Mouse (Mus musculus): ENCODE data around the gene Tnfrsf13c. TPM values are rescaled to one million over a fixed set of nuclear protein-coding genes. Genes with fewer than 3 reads are reported as not detected.

Gene Tnfrsf13c
- polyA plus RNA-seq (2015; fragmentation: Nextera tagmentation; extraction: Ambion mirVana) = 0.10 and 0.25 TPM in 2 replicates

GRCm38 (mm10) chr15:82223657-82224601 is at the start of gene Tnfrsf13c:
Tnfrsf13c (minus strand) TSS chr15:82224369.
- Histone ChIP-seq H3K4me1 (replicated peaks; ENCODE audit: control insufficient read depth, insufficient read depth, low read length) (peaks cover 11% of the 10 kb centered on the region), H3K27ac (ENCODE audit: low read length) (no peak within 1 kb of the TSS), H3K36me3 (ENCODE audit: control insufficient read depth, insufficient read depth) (no peaks in the 10 kb centered on the region), H3K9ac (replicated peaks; ENCODE audit: low read depth, low read length) (peak within 1 kb of the TSS; percentile 37), H3K9me3 (ENCODE audit: control insufficient read depth, low read length) (no peaks in the 10 kb centered on the region), H3K4me3 (replicated peaks; ENCODE audit: low read length) (peak within 1 kb of the TSS; percentile 34), H3K4me2 (ENCODE audit: low read length) (peak within 1 kb of the TSS; percentile 64), H3K27me3 (replicated peaks; ENCODE audit: control insufficient read depth, insufficient read depth, low read length) (peaks cover 3% of the 10 kb centered on the region; the same call in 1 of the 2 replicates)
- 1% methylated on average over 44 of the region's 44 CpGs for WGBS
- ATAC-seq = peak; percentile 55

- H3K4me1 ChIP-seq (replicated peaks; ENCODE audit: control insufficient read depth, insufficient read depth, low read length) = peaks cover 45% of the 10 kb centered on the region
- no peak overlapping the region for H3K4me3 ChIP-seq (replicated peaks; ENCODE audit: low read length)
- H3K36me3 ChIP-seq (ENCODE audit: control insufficient read depth, insufficient read depth) = no peaks in the 10 kb centered on the region
- H3K9me3 ChIP-seq (ENCODE audit: control insufficient read depth, low read length) = no peaks in the 10 kb centered on the region
- H3K27me3 ChIP-seq (replicated peaks; ENCODE audit: control insufficient read depth, insufficient read depth, low read length) = no peaks in the 10 kb centered on the region; the same call in 1 of the 2 replicates
- WGBS = 93% methylated on average over 6 of the region's 6 CpGs
- ATAC-seq = no peak
- no peak overlapping the region for H3K27ac ChIP-seq (ENCODE audit: low read length)
- no peak overlapping the region for H3K4me2 ChIP-seq (ENCODE audit: low read length)
- no peak overlapping the region for H3K9ac ChIP-seq (replicated peaks; ENCODE audit: low read depth, low read length)
These were observed 48.1 kb upstream of the Tnfrsf13c start for GRCm38 (mm10) chr15:82272295-82272694.

- Histone ChIP-seq H3K27me3 (replicated peaks; ENCODE audit: control insufficient read depth, insufficient read depth, low read length) (no peaks in the 10 kb centered on the region; the same call in 1 of the 2 replicates), H3K4me3 (replicated peaks; ENCODE audit: low read length) (no peak overlapping the region), H3K4me2 (ENCODE audit: low read length) (no peak overlapping the region), H3K9me3 (ENCODE audit: control insufficient read depth, low read length) (no peaks in the 10 kb centered on the region), H3K27ac (ENCODE audit: low read length) (no peak overlapping the region), H3K36me3 (ENCODE audit: control insufficient read depth, insufficient read depth) (no peaks in the 10 kb centered on the region), H3K4me1 (replicated peaks; ENCODE audit: control insufficient read depth, insufficient read depth, low read length) (peaks cover 34% of the 10 kb centered on the region), H3K9ac (replicated peaks; ENCODE audit: low read depth, low read length) (peak overlapping the region; percentile 37; the same call in 1 of the 2 replicates)
- peak; percentile 21; the same call in 1 of the 2 replicates for ATAC-seq
- 1% methylated on average over 5 of the region's 5 CpGs for WGBS
These were observed 47.0 kb upstream of the Tnfrsf13c start for GRCm38 (mm10) chr15:82271201-82271600.

GRCm38 (mm10) chr15:82268783-82269182 is 44.6 kb upstream of the Tnfrsf13c start:
- H3K4me3 ChIP-seq (replicated peaks; ENCODE audit: low read length) = no peak overlapping the region
- 77% methylated on average over 9 of the region's 9 CpGs for WGBS
- no peak overlapping the region for H3K4me2 ChIP-seq (ENCODE audit: low read length)
- 0 out of 2 replicates have a peak overlapping the region, but pooled peaks have one; percentile 10 for H3K27ac ChIP-seq (ENCODE audit: low read length)
- H3K4me1 ChIP-seq (replicated peaks; ENCODE audit: control insufficient read depth, insufficient read depth, low read length) = peaks cover 24% of the 10 kb centered on the region
- ATAC-seq = no peak
- H3K27me3 ChIP-seq (replicated peaks; ENCODE audit: control insufficient read depth, insufficient read depth, low read length) = no peaks in the 10 kb centered on the region; the same call in 1 of the 2 replicates
- no peaks in the 10 kb centered on the region for H3K9me3 ChIP-seq (ENCODE audit: control insufficient read depth, low read length)
- no peak overlapping the region for H3K9ac ChIP-seq (replicated peaks; ENCODE audit: low read depth, low read length)
- H3K36me3 ChIP-seq (ENCODE audit: control insufficient read depth, insufficient read depth) = no peaks in the 10 kb centered on the region

GRCm38 (mm10) chr15:82268185-82268584 is 44.0 kb upstream of the Tnfrsf13c start:
- Histone ChIP-seq H3K4me1 (replicated peaks; ENCODE audit: control insufficient read depth, insufficient read depth, low read length) (peaks cover 21% of the 10 kb centered on the region), H3K27me3 (replicated peaks; ENCODE audit: control insufficient read depth, insufficient read depth, low read length) (no peaks in the 10 kb centered on the region; the same call in 1 of the 2 replicates), H3K27ac (ENCODE audit: low read length) (no peak overlapping the region), H3K9ac (replicated peaks; ENCODE audit: low read depth, low read length) (peak overlapping the region; percentile 35; the same call in 1 of the 2 replicates), H3K36me3 (ENCODE audit: control insufficient read depth, insufficient read depth) (no peaks in the 10 kb centered on the region), H3K4me2 (ENCODE audit: low read length) (no peak overlapping the region), H3K4me3 (replicated peaks; ENCODE audit: low read length) (no peak overlapping the region), H3K9me3 (ENCODE audit: control insufficient read depth, low read length) (no peaks in the 10 kb centered on the region)
- ATAC-seq = no peak
- 8% methylated on average over 3 of the region's 3 CpGs for WGBS

- Histone ChIP-seq H3K27ac (ENCODE audit: low read length) (no peak overlapping the region), H3K36me3 (ENCODE audit: control insufficient read depth, insufficient read depth) (no peaks in the 10 kb centered on the region), H3K4me2 (ENCODE audit: low read length) (no peak overlapping the region), H3K27me3 (replicated peaks; ENCODE audit: control insufficient read depth, insufficient read depth, low read length) (no peaks in the 10 kb centered on the region), H3K4me3 (replicated peaks; ENCODE audit: low read length) (no peak overlapping the region), H3K4me1 (replicated peaks; ENCODE audit: control insufficient read depth, insufficient read depth, low read length) (peaks cover 18% of the 10 kb centered on the region), H3K9me3 (ENCODE audit: control insufficient read depth, low read length) (no peaks in the 10 kb centered on the region), H3K9ac (replicated peaks; ENCODE audit: low read depth, low read length) (no peak overlapping the region)
- WGBS = 7% methylated on average over 6 of the region's 6 CpGs
- ATAC-seq = no peak
These were observed 42.2 kb upstream of the Tnfrsf13c start for GRCm38 (mm10) chr15:82266356-82266755.

GRCm38 (mm10) chr15:82259510-82259909 is 35.3 kb upstream of the Tnfrsf13c start:
- Histone ChIP-seq H3K9ac (replicated peaks; ENCODE audit: low read depth, low read length) (no peak overlapping the region), H3K4me2 (ENCODE audit: low read length) (no peak overlapping the region), H3K27ac (ENCODE audit: low read length) (no peak overlapping the region), H3K36me3 (ENCODE audit: control insufficient read depth, insufficient read depth) (no peaks in the 10 kb centered on the region), H3K4me1 (replicated peaks; ENCODE audit: control insufficient read depth, insufficient read depth, low read length) (peaks cover 27% of the 10 kb centered on the region), H3K4me3 (replicated peaks; ENCODE audit: low read length) (no peak overlapping the region), H3K9me3 (ENCODE audit: control insufficient read depth, low read length) (no peaks in the 10 kb centered on the region), H3K27me3 (replicated peaks; ENCODE audit: control insufficient read depth, insufficient read depth, low read length) (no peaks in the 10 kb centered on the region)
- ATAC-seq = no peak
- 13% methylated on average over 16 of the region's 16 CpGs for WGBS

- peak; percentile 96 for ATAC-seq
- Histone ChIP-seq H3K4me1 (replicated peaks; ENCODE audit: control insufficient read depth, insufficient read depth, low read length) (peaks cover 27% of the 10 kb centered on the region), H3K9me3 (ENCODE audit: control insufficient read depth, low read length) (no peaks in the 10 kb centered on the region), H3K36me3 (ENCODE audit: control insufficient read depth, insufficient read depth) (no peaks in the 10 kb centered on the region), H3K27me3 (replicated peaks; ENCODE audit: control insufficient read depth, insufficient read depth, low read length) (no peaks in the 10 kb centered on the region), H3K9ac (replicated peaks; ENCODE audit: low read depth, low read length) (peak overlapping the region; percentile 75), H3K4me2 (ENCODE audit: low read length) (peak overlapping the region; percentile 59), H3K4me3 (replicated peaks; ENCODE audit: low read length) (peak overlapping the region; percentile 75), H3K27ac (ENCODE audit: low read length) (peak overlapping the region; percentile 92)
- WGBS = 2% methylated on average over 10 of the region's 10 CpGs
These were observed 31.8 kb upstream of the Tnfrsf13c start for GRCm38 (mm10) chr15:82255944-82256383.

GRCm38 (mm10) chr15:82255248-82255647 is 31.1 kb upstream of the Tnfrsf13c start:
- no peaks in the 10 kb centered on the region for H3K9me3 ChIP-seq (ENCODE audit: control insufficient read depth, low read length)
- peak overlapping the region; percentile 75; the same call in 1 of the 2 replicates for H3K9ac ChIP-seq (replicated peaks; ENCODE audit: low read depth, low read length)
- H3K36me3 ChIP-seq (ENCODE audit: control insufficient read depth, insufficient read depth) = no peaks in the 10 kb centered on the region
- no peaks in the 10 kb centered on the region for H3K27me3 ChIP-seq (replicated peaks; ENCODE audit: control insufficient read depth, insufficient read depth, low read length)
- 45% methylated on average over 4 of the region's 4 CpGs for WGBS
- H3K27ac ChIP-seq (ENCODE audit: low read length) = peak overlapping the region; percentile 92
- peak overlapping the region; percentile 59 for H3K4me2 ChIP-seq (ENCODE audit: low read length)
- peaks cover 27% of the 10 kb centered on the region for H3K4me1 ChIP-seq (replicated peaks; ENCODE audit: control insufficient read depth, insufficient read depth, low read length)
- H3K4me3 ChIP-seq (replicated peaks; ENCODE audit: low read length) = peak overlapping the region; percentile 75; the same call in 1 of the 2 replicates
- 0 out of 2 replicates have a peak, but pooled peaks have one; percentile 3 for ATAC-seq

Data from forebrain, embryonic 16.5 days (tissue).